Mouse (Mus musculus) MEL (cell line): ENCODE data around the gene Prok1.

Source experiments
- CTCF ChIP-seq, 3 experiments: IDR thresholded peaks in 2 of 3; conservative IDR thresholded peaks in 1 of 3; 2 replicates each; pipeline ENCODE4 v1.5.1; 2011 to 2012; ENCODE audit warnings: low read length in 3 of 3, low read depth in 2 of 3, mild to moderate bottlenecking in 2 of 3, improper control_type of control experiment in 1 of 3, inconsistent platforms in 1 of 3, mixed read lengths in 1 of 3, moderate library complexity in 1 of 3; ENCODE audit not compliant: control insufficient read depth in 1 of 3, insufficient read depth in 1 of 3, poor library complexity in 1 of 3, severe bottlenecking in 1 of 3
- GATA1 ChIP-seq: IDR thresholded peaks from 2 replicates; pipeline ENCODE4 v1.6.1; 2011; ENCODE audit warnings: low read depth, low read length, improper control_type of control experiment
- NELFE ChIP-seq: IDR thresholded peaks from 2 replicates; pipeline ENCODE4 v1.6.1; 2011; ENCODE audit warnings: low read depth, low read length, improper control_type of control experiment

DNA sequence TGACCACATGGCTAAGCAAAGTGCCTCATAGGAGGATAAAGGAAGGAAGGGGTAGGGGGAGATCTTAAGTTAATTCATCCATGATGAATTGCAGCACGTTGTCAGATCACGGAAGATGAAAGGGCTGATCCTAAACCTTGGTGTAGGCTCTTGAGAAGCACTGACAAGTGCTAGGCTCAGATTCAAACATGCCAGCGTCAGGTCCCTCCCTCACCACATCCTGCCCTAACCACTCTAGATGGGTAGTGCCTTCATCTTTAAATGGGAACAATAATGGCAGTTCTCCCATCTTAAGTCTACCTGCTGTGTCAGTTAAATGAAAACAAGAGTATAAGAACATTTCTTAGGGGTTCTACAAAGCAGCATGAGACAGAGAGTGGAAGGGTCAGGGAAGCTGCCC lies 53.9 kb downstream of the Prok1 start:
- no peak for TF ChIP-seq GATA1
- TF ChIP-seq NELFE, result no peak
- TF ChIP-seq CTCF (IDR thresholded peaks at IDR 0.05 in 2 of 3, conservative IDR thresholded peaks at IDR 0.05 in 1 of 3; ENCODE audit: control insufficient read depth in 1 of 3, insufficient read depth in 1 of 3, low read depth in 2 of 3, low read length in 3 of 3, poor library complexity in 1 of 3, severe bottlenecking in 1 of 3), result no peak
